In genomic region chr10:90824692-90825091, GRCm38 (mm10) we compare ENCODE assay signal across 17 mouse cellular contexts.
DNase-seq lines count a peak whose midpoint lies in the region; ATAC-seq lines count a peak whose summit lies in the region.
"Had no signal": no experiment of that assay in that cellular context is flagged by ENCODE, and none has a peak within 500 bp of the region (broad histone marks: within the 10 kb centered on the region; RNA-seq: fewer than 3 reads in every experiment).

No protein-coding gene starts in this region.

- peak; percentile 41 for ATAC-seq in frontal cortex, adult (ENCODE audit: low TSS enrichment)
- ATAC-seq: activated CD4-positive, CD25-positive, alpha-beta regulatory T cell, adult 4 months; forebrain, embryonic 13.5 days; forebrain, embryonic 16.5 days had no signal

- no peak for DNase-seq in frontal cortex, postnatal 14 days (ENCODE audit: low spot score in 2 of 2)
- peak; percentile 72 to 79 for DNase-seq in layer of hippocampus, adult 18-20 months (ENCODE audit: low spot score in 2 of 2)
- DNase-seq in layer of hippocampus, adult 9-10 months (ENCODE audit: low spot score), result no peak
- peak; percentile 76 for DNase-seq in brain, adult 2 months (ENCODE audit: low read depth, low spot score)
- DNase-seq in kidney, adult 11 months, result no peak
- DNase-seq: adrenal gland, adult 8-10 months; adrenal gland, postnatal 25 days; cerebellum, adult 18-20 months; cerebellum, adult 9-10 months; cerebellum, postnatal 14 days; gastrocnemius, postnatal 25 days; heart, adult 2 months; heart, postnatal 14 days had no signal

Comparison
In these comparisons a context has a peak if more than half of its experiments do, and no peak if none do; other contexts are left out.
1. DNase-seq: peak in layer of hippocampus, adult 18-20 months (2 of 2) and brain, adult 2 months (single experiment); none in frontal cortex, postnatal 14 days (0 of 2), layer of hippocampus, adult 9-10 months (single experiment) and kidney, adult 11 months (single experiment).